Mouse (Mus musculus) 416B (cell line): ENCODE data around the gene Gm20671.
"Not testable (repeated sequence)": the region's sequence is repeated elsewhere in the genome, so short reads cannot be mapped to it uniquely, and the experiment has no call there.

Source experiments
- DNase-seq: peaks from one replicate; pipeline ENCODE4 v3.0.0; 2011; ENCODE audit warnings: low read depth

The Gm20671 gene

DNA sequence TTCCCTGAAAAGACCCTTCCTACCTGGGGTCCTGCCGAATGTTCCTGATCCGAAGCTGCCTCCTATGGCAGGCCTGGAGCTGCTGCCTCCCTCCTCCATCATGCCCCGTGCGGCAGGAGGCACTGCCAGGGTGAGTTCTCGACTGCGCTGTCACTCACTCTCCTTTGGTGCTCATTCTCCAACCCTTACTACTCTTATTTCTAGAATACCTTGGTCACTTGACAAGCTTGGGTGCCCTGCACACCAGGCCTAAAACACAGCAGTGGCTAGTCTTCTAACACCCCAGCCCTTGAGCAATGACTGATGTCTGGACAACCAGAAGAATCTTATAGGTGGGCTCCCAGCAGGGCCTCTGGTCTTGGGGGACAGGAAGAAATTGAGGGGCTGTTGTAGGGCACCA is 93.0 kb downstream of the Gm20671 start:
- not testable (repeated sequence) for DNase-seq

DNA sequence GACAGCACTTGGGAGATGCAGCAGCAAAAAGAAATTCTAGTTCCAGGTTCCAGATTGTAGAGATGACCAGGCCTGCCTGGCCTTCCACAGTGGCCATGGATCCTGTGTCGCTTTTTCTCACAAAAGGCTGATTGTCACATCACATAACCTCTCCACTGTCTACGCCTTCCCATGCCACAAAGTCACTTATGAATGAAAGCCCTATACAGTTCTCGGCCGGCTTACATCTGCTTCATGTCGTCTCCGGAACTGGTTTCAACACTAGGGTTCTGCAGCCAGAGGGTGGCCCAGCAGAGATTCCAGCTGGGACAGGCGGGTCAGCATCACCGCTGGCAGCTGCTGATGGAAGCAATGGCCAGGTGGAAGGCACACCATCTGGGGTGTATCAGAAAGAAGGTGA is 98.1 kb downstream of the Gm20671 start:
- no peak for DNase-seq

DNA sequence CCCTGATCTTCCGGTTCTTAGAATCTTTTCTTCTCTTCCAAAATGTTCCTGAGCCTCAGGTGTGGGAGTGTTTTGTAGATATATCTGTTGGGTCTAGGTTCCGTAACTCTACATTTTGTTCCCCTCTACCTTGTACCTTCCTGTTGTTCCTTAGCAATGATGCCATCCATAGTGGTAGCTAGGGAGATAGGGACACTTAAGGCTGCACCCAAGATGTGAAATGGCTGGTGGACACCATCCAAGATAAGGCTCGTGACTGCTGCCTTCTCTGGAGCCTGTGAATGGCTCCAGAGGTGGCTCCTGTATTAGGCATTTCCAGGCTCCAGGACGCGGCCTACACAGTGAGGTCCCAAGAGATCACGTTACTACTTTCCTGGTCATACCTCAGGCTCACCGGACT is 98.6 kb downstream of the Gm20671 start:
- DNase-seq: no peak

DNA sequence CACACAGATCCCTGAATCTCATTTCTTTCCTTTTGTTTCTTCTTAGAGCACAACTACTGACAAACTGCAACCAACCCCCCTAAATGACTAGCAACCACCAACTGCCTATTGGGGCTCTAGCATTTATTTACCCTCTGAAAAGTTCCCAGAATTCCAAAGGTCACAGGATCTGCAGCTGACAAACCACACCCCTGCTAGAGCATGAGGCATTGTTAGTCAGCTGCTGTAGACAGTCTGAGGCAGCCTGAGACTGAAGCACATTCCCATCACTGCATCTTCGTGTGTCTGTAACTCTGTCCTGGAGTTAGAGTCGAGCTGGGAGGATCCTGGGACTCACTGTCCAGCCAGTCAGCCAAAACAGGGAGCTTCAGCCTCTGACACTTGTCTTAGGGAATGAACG is 101.5 kb downstream of the Gm20671 start:
- not testable (repeated sequence) for DNase-seq

DNA sequence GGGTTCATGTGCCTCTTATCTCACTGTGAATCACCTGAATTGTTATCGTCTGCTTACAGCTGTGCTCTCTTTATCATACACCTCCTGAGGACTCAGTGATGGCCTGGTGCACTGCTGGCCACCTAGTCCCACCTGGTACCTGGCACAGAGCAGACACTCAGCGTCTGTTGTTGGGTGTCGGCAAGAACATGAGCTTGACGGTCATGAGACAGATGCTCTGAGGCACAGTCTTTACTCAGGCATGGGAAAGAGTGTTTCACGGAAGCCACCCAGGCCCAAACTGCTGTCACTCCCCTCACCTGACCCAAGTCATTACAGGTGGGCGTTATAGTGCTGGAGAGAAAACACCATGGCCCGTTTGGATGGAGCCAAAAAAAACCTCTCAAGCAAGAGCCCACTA is 102.9 kb downstream of the Gm20671 start:
- DNase-seq: no peak

DNA sequence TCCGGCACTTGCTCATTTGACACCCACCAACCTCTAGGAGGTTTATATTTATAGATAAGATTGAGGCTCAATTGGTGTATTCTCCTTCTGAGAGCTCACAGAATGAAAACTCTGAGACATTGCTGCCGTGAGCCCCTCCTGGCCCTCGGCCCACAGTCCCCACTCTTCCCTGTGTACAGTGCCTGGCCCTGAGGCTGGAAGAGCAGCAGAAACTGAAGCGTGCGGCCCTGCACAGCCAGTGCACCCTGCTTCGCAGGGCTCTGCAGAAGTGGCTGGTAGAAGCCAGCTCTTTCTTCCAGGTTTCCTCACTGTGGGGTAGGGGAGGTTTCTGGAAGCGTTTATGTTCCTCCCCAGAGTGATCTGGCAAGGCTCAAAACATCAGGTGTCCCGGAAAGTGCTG is 104.2 kb downstream of the Gm20671 start:
- DNase-seq: not testable (repeated sequence)

DNA sequence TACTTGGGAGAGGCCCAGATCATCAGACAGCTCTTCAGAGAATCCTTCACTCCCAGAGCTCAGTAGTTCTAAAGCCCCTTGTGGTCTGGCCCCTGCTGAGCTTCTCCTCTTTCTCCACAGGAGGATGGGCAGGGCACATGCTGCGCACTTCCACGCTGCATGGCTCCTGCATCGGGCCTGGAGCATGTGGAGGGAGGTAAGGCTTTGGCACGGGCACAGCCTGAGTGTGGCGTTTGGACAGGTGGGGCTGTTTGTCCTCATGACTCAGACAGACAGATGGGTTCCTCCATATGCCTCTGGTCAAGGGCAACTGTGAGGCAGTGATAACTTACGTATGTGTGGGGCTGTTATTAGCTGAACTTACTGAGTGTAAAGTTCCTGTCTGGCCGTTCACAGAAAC is 104.6 kb downstream of the Gm20671 start:
- no peak for DNase-seq

DNA sequence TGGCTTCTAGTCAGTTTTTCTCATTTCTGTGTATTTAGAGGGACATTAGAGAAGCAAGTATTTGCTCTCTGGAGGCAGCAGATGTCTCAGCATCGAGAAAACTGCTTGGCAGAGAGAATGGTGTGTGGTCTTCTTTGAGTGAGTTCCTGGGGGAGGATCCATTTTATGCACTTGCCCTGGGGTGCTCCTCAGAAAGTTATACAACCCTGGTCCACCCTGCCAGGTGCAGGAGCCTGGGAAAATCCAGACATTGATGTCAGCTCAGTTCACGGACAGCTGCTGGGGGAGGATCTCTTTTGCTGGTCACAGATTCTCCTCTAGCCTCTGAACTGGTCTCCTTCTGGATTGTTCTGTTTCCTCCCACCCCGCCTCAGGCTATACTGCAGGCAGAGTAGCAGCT is 105.6 kb downstream of the Gm20671 start:
- DNase-seq: no peak

DNA sequence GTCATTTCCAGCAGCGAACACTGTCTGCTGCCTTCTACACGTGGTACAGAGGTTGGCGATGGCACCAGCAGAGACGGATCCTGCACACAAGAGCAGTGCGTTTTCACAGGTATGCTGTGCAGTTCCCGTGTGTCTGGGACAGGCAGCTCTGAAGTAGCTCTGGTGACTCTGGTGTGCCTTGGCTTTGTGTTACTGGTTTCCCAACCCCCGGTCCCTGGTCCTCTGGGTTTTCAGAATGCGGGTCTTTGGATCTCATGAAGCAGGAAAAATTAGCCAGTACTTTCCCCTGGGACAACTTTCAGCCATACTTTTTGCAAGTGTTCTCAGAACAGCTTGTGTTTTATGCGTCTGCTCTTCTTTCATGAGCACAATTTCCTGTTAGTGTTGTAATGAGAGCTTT is 106.5 kb downstream of the Gm20671 start:
- no peak for DNase-seq

DNA sequence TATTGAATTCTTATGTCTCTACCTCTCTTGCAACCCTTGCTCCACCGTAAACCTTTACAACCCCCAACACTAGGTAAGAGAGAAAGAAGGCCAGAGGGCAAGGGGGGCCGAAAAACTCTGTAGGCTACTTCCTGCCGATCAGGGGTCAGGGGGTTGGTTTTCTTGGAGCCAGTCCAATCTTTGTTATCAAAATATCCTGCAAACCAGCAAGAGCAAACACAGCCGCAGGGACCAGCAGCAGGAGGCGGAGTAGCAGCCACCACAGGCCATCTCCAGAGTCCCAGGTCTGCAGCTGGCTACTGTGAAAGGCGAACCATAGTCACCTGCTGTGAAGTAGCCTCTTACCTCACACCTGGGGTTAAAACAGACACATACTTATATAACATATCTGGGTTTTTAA is 108.0 kb downstream of the Gm20671 start:
- DNase-seq: peak; percentile 59

DNA sequence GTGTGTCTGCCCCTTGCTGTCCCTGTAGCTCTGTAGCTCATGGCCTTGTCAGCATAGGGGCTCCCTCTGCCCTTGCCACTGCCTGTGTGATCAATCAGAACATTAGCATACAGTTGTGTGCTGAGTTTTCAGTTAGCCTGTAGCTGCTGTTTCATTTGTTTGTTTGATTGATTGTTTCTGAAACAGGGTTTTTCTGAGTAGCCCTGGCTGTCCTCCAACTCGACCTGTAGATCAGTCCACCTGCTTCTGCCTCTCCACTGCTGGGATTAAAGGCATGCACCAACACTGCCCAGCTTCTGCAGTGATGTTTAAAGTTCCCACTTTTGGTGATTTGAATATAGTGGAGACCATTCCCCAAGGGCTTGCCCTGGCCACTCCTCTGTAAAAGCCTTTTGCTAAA is 109.2 kb downstream of the Gm20671 start:
- DNase-seq: no peak

DNA sequence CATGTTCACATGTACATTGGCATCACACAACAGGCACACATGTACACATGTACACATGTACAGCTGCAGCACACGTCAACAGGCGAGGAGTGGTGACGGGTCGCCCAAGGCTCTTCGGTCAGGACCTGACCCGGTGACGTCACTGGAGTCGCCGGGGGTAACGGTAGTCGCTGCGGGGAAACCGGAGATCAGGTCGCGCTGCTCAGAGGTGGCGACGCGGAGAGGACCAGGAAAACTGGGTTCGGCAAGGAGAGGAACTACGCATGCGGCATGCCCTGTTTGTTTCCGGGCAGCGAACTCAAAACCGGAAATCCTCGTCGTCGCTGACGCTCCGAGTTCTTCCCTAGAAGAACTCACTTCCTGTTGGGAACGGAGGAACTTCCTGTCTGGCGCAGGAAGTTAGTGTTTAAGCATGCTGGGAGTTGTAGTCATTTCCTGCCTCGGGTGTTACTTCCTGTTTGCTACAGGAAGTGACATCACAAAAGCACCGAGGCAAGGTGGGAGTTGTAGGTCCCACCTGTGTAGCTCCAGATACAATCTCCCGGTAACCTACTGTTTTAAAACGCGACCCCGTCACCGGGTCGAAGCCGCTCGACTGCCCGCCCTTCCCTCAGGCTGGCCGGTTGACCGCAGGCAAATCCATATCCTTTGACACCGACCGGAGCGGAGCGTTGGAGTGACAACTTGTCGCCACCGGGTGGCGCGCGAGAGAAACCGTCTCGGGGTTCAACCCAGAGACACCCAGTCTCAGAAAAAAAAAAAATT is 113.0 kb downstream of the Gm20671 start:
- peak; percentile 100 for DNase-seq

DNA sequence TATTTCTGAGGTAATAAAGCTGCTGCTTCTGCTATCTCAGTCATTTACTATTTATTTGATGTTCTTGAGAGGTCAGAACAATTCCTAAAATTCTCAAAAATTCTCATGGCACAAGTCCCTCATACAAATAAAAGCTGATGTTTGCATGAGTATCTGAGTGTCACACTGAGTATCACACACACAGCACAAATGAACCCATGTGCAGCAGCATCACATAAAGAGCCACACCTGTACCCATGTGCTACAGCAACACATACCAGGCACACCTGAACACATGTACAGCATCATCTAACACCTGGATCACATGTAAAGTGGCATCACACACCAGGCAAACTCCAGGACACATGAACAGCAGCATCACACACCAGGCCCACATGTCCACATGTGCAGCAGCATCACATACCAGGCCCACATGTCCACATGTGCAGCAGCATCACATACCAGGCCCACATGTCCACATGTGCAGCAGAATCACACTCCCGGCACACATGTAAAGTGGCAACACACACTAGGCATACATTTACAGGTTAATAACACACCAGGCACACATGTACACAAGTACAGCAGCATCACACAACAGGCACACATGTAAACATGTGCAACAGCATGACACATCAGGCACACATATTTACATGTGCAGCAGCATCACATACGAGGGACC is 113.7 kb downstream of the Gm20671 start:
- DNase-seq: no peak

DNA sequence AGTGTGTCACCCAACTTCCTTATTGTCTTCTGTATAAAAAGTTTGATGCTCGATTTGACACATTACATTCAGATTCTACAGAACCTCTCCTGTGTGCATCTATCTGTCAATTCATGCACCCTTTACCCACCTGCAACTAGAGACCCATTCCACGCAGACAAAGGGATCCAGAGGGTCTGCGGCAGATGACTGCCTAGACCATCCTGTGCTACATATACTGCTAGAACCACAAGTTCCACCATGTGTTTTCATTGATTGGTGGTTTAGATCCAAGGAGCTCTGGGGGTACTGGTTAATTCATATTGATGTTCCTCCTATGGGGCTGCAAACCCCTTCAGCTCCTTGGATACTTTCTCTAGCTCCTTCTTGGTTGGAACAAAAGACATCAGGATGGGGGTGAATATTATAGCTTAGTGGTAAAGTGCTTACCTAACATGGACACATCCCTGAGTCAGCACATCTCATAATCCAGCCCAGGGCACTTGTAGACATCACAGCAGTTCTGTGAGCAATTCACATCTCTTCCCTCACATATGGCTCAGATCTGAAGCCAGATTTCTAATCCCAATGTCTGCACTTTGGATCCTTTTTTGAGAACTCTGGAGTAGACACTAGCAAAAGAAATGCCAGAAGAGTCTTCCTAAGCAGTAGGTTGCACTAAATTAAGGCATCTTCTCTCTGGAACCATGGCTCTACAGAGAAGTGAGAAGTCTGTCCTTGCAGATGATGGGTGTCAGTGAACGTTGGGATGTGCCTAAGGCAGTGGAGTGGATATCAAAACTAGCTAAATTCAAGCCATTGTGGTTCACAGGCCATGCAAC is 114.5 kb downstream of the Gm20671 start:
- DNase-seq: peak; percentile 59

DNA sequence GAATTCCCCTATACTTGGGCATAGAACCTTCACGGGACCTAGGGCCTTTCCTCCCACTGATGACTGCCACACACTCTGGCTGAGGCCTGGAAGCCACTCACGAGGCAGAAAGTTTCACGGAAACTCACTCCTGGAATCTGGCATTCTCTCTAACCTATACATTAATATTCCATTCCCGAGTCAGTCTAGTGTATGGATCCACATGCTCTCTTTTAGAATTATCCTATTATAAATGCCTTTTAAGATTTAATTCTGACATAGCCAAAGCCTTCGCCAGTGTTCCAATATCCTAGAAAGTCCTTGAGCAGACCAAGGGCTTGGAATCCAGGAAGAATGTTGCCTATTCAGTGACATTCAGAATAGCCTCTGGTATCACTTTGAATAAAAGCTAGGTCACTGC is 115.4 kb downstream of the Gm20671 start:
- no peak for DNase-seq

DNA sequence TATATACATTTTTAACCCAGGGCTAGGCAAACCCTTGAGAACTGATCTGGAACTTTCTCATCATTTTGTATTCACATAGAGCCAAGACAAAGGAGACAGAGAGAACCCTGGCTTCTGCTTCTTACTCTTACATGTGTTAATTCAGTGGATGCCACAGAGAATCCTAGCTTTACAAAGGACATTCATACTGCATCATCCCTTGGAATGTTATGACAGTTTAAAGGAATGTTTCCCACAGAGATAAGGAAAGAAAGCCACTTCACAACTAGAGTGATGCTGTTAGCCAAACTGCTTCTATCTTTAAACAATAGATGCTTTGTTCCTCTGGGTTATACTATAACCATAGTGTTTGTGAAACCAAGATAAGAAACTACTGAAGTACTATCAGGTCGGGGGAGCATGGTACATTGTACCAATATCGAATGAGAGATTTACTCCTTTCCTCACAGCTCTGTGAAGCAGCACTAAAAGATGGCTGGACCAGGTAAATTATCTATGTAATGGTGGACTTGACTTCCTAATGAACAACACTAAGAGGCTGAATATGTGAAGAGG is 120.6 kb downstream of the Gm20671 start:
- no peak for DNase-seq

DNA sequence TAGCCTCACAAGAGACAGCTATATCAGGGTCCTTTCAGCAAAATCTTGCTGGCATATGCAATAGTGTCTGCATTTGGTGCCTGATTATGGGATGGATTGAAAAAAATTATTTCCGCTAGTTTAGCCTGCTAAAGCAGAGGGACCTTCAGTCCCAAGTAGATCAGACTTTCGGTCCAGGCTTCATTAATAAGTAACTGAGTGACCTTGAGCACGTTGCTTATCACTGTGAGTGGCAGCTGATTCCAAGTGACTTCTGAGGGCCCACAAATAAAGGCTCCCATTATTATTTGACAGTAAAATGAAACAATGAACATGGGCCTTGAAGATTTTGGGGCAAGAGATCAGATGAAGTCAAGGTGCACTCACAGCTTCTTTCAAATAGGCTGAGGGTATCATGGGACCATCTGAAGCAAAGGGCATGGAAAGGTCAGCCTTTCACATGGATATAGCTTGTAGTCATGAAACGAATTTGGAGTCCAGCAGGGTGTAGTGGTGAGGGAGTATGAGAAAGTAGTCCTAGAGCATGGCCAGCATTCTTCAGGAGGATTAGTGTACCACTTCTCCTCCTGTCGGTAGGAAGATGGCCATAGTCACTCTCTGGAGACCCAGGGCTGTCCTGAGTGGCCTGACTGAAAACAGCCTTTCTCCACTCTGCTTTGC is 129.6 kb downstream of the Gm20671 start:
- DNase-seq: no peak

DNA sequence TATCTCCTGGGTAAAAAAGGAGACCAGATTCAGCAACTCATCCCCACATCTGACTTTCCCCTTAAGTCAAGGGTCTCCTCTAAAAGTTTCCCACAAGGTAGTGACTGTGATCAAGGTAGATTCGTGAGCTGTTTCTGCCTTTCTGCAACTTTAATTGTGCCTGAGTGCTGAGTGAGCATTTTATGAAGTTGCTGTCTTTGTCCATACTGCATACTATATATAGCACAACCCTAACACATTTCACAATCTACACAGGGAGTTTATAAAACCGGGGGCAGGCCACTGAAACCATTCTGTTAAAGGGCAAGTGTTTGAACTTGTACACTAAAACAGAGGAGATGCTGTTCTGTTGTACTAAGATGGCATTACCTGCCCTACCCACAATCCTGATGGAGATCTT is 133.5 kb downstream of the Gm20671 start:
- no peak for DNase-seq
